Mouse (Mus musculus) forebrain, embryonic 11.5 days (tissue): ENCODE measurements around the gene AI837181. TPM values are rescaled to one million over a fixed set of nuclear protein-coding genes. Genes with fewer than 3 reads are reported as not detected.

Source experiments
- ATAC-seq: fragments of 200-750 bp; cut with Nextera tagmentation; replicated peaks from 2 replicates; pipeline ENCODE4 v1.8.0; 2017; ENCODE audit warnings: moderate TSS enrichment; ENCODE audit not compliant: low FRiP score
- DNase-seq: peaks from one replicate; pipeline ENCODE4 v3.0.0-alpha.2; 2017; ENCODE audit warnings: low spot score
- H3K27ac ChIP-seq: fragments of 300-500 bp; sonication (generic); 2 replicates; pipeline ENCODE4 v1.5.1; 2014; ENCODE audit warnings: low read depth, low read length
- H3K27me3 ChIP-seq: fragments of 300-500 bp; sonication (generic); 2 replicates; pipeline ENCODE4 v1.6.1; 2014; ENCODE audit warnings: mild to moderate bottlenecking, low read length, mixed read lengths; ENCODE audit not compliant: control insufficient read depth, insufficient read depth
- H3K36me3 ChIP-seq: fragments of 300-500 bp; sonication (generic); 2 replicates; pipeline ENCODE4 v1.6.1; 2014; ENCODE audit warnings: mild to moderate bottlenecking, low read length, moderate library complexity, mixed read lengths; ENCODE audit not compliant: control insufficient read depth, insufficient read depth
- H3K4me1 ChIP-seq: fragments of 300-500 bp; sonication (generic); replicated peaks from 2 replicates; pipeline ENCODE4 v1.6.1; 2014; ENCODE audit warnings: low read length, mixed read lengths; ENCODE audit not compliant: control insufficient read depth, insufficient read depth
- H3K4me2 ChIP-seq: fragments of 300-500 bp; sonication (generic); 2 replicates; pipeline ENCODE4 v1.6.1; 2014; ENCODE audit warnings: low read depth, mild to moderate bottlenecking, low read length, moderate library complexity, mixed read lengths; ENCODE audit not compliant: severe bottlenecking
- H3K4me3 ChIP-seq: fragments of 300-500 bp; sonication (generic); 2 replicates; pipeline ENCODE4 v1.5.1; 2014; ENCODE audit warnings: low read depth, low read length
- H3K9ac ChIP-seq: fragments of 300-500 bp; sonication (generic); 2 replicates; pipeline ENCODE4 v1.6.1; 2014; ENCODE audit warnings: low read length
- H3K9me3 ChIP-seq: fragments of 300-500 bp; sonication (generic); 2 replicates; pipeline ENCODE4 v1.6.1; 2016; ENCODE audit warnings: low read length, mixed read lengths; ENCODE audit not compliant: control insufficient read depth
- WGBS: fragments of 180-500 bp; shearing (Covaris S2); extraction: QIAGEN DNeasy Blood & Tissue Kit; methylation state at CpG from one replicate; pipeline ENCODE4 v1.1.7; 2014; 5-methylcytosine and 5-hydroxymethylcytosine counted together
- polyA plus RNA-seq: library from polyadenylated mRNA; unstranded; fragments of >200 nt; fragmentation: Nextera tagmentation; extraction: Ambion mirVana; gene quantifications from 2 replicates; pipeline ENCODE4 v1.2.1, GENCODE M21; 2014

Gene AI837181
- polyA plus RNA-seq, 1 experiment from 2014 or later = 34.6 TPM

DNA sequence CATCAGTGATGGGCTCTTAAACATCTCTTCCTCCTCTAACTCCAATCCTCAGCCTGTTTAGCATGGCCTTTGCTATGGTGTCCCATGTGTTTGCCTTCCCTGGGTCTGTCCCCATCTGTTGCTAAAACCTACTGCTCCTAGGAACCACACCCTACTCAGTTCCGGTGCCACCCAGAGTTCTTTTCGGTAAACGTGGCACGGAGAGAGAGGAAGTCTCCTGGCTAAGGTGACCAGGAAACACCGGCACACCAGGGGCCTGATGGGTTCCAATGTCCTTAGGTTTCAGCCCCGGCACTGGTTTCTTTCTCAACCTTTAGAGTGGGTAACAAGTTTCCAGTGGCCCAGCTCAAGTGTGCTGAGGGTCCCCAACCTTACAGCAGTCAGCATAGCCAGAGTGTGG lies 4.4 kb upstream of the AI837181 start:
- Histone ChIP-seq H3K36me3 (peaks cover 2% of the 10 kb centered on the region; the same call in 1 of the 2 replicates), H3K27ac (no peak overlapping the region), H3K9me3 (no peaks in the 10 kb centered on the region), H3K4me3 (no peak overlapping the region), H3K4me2 (no peak overlapping the region), H3K27me3 (no peaks in the 10 kb centered on the region), H3K9ac (no peak overlapping the region), H3K4me1 (peaks cover 9% of the 10 kb centered on the region; the same call in 1 of the 2 replicates)
- no peak for ATAC-seq
- DNase-seq = no peak
- WGBS = 90% methylated on average over 6 of the region's 6 CpGs

GRCm38 (mm10) chr19:5421784-5422183 lies 3.2 kb upstream of the AI837181 start:
- Histone ChIP-seq H3K9me3 (no peaks in the 10 kb centered on the region), H3K4me1 (peaks cover 17% of the 10 kb centered on the region; the same call in 1 of the 2 replicates), H3K4me2 (no peak overlapping the region), H3K36me3 (peaks cover 7% of the 10 kb centered on the region; the same call in 1 of the 2 replicates), H3K27me3 (no peaks in the 10 kb centered on the region), H3K27ac (no peak overlapping the region), H3K9ac (no peak overlapping the region), H3K4me3 (no peak overlapping the region)
- no peak for DNase-seq
- ATAC-seq = no peak
- 88% methylated on average over 5 of the region's 5 CpGs for WGBS

GRCm38 (mm10) chr19:5422267-5422666 lies 2.7 kb upstream of the AI837181 start:
- Histone ChIP-seq H3K9ac (no peak overlapping the region), H3K9me3 (no peaks in the 10 kb centered on the region), H3K27me3 (no peaks in the 10 kb centered on the region), H3K27ac (no peak overlapping the region), H3K4me1 (peaks cover 17% of the 10 kb centered on the region; the same call in 1 of the 2 replicates), H3K4me2 (no peak overlapping the region), H3K36me3 (peaks cover 7% of the 10 kb centered on the region; the same call in 1 of the 2 replicates), H3K4me3 (no peak overlapping the region)
- ATAC-seq (no peak), DNase-seq (no peak)
- WGBS = 89% methylated on average over 10 of the region's 10 CpGs

GRCm38 (mm10) chr19:5422895-5423443 lies 2.0 kb upstream of the AI837181 start:
- no peaks in the 10 kb centered on the region for H3K27me3 ChIP-seq
- DNase-seq (no peak), ATAC-seq (no peak)
- H3K9me3 ChIP-seq = no peaks in the 10 kb centered on the region
- H3K4me1 ChIP-seq = peaks cover 17% of the 10 kb centered on the region; the same call in 1 of the 2 replicates
- H3K36me3 ChIP-seq = peaks cover 7% of the 10 kb centered on the region; the same call in 1 of the 2 replicates
- peak overlapping the region; percentile 7; the same call in 1 of the 2 replicates for H3K9ac ChIP-seq
- H3K27ac ChIP-seq = no peak overlapping the region
- no peak overlapping the region for H3K4me3 ChIP-seq
- peak overlapping the region; percentile 91 for H3K4me2 ChIP-seq
- WGBS = 78% methylated on average over 9 of the region's 9 CpGs

GRCm38 (mm10) chr19:5423561-5423960 lies 1.4 kb upstream of the AI837181 start:
- 66% methylated on average over 12 of the region's 12 CpGs for WGBS

DNA sequence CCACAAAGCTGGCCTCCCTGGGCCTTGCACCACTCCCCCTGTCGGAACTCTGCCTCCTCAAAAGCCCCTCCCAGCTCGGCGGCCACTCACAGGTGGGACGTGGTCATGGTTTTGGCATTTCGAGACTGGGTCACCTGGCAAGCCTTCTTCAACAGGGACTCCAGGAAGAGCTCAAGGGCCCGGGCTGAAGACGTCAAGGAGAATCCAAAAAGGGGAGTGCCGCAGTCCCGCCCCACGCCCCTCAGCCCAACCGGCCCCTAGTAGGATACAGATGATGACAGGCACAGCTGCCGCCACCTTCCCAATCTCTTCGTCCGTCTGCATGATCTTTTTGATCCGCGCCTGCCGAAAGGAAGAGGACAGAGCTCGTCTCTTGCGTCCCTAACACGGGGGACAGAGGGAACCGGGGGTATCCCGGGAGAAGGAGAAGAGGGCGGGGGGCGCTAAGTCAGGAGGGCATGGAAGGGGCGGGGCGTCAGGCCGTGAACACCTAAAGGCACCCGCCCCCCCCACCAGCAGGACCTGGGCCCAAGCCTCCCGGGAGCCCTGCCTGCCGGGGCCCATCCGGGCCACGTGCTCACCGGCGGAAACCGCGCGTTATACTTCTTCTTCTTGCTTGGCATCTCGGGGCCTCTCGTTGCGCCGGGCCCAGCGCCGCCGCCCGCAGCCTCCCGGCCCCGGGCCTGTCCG lies 707 bp upstream of the AI837181 start:
- Histone ChIP-seq H3K9me3 (no peaks in the 10 kb centered on the region), H3K9ac (peak overlapping the region; percentile 94), H3K27me3 (no peaks in the 10 kb centered on the region), H3K4me3 (peak overlapping the region; percentile 83), H3K27ac (peak overlapping the region; percentile 82), H3K4me2 (peak overlapping the region; percentile 91), H3K4me1 (peaks cover 17% of the 10 kb centered on the region; the same call in 1 of the 2 replicates), H3K36me3 (peaks cover 7% of the 10 kb centered on the region; the same call in 1 of the 2 replicates)
- ATAC-seq (peak; percentile 70), DNase-seq (no peak)
- WGBS = under 1% methylated on average over 33 of the region's 48 CpGs

More at GRCm38 (mm10) chr19:5423561-5423960, 1.4 kb upstream of the AI837181 start:
- Histone ChIP-seq H3K27me3 (no peaks in the 10 kb centered on the region), H3K9me3 (no peaks in the 10 kb centered on the region), H3K4me3 (peak overlapping the region; percentile 83), H3K36me3 (peaks cover 7% of the 10 kb centered on the region; the same call in 1 of the 2 replicates), H3K9ac (peak overlapping the region; percentile 94), H3K4me1 (peaks cover 17% of the 10 kb centered on the region; the same call in 1 of the 2 replicates), H3K27ac (no peak overlapping the region), H3K4me2 (peak overlapping the region; percentile 91)
- no peak for DNase-seq
- ATAC-seq = no peak

DNA sequence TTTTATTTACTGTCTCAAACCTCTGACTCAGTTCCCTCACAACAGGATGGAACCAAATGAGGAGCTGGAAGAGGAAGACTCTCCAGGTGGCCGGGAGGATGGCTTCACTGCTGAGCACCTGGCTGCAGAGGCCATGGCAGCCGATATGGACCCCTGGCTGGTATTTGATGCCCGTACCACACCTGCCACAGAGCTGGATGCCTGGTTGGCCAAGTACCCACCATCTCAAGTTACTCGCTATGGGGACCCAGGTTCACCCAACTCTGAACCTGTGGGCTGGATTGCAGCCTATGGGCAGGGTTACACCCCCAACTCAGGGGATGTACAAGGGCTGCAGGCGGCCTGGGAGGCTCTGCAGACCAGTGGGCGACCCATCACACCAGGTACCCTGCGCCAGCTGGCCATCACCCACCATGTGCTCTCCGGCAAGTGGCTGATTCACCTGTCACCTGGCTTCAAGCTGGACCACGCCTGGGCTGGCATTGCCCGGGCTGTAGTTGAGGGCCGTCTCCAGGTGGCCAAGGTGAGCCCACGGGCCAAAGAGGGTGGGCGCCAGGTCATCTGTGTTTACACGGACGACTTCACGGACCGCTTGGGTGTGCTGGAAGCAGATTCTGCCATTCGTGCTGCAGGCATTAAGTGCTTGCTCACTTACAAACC lies 1.1 kb downstream of the AI837181 start:
- DNase-seq (no peak), ATAC-seq (no peak)
- H3K27ac ChIP-seq = peak overlapping the region; percentile 66; the same call in 1 of the 2 replicates
- H3K4me2 ChIP-seq = peak overlapping the region; percentile 85
- H3K9ac ChIP-seq = peak overlapping the region; percentile 94
- peak overlapping the region; percentile 83 for H3K4me3 ChIP-seq
- H3K4me1 ChIP-seq = peaks cover 17% of the 10 kb centered on the region; the same call in 1 of the 2 replicates
- peaks cover 7% of the 10 kb centered on the region; the same call in 1 of the 2 replicates for H3K36me3 ChIP-seq
- WGBS = 88% methylated on average over 18 of the region's 18 CpGs
- H3K9me3 ChIP-seq = no peaks in the 10 kb centered on the region
- no peaks in the 10 kb centered on the region for H3K27me3 ChIP-seq

DNA sequence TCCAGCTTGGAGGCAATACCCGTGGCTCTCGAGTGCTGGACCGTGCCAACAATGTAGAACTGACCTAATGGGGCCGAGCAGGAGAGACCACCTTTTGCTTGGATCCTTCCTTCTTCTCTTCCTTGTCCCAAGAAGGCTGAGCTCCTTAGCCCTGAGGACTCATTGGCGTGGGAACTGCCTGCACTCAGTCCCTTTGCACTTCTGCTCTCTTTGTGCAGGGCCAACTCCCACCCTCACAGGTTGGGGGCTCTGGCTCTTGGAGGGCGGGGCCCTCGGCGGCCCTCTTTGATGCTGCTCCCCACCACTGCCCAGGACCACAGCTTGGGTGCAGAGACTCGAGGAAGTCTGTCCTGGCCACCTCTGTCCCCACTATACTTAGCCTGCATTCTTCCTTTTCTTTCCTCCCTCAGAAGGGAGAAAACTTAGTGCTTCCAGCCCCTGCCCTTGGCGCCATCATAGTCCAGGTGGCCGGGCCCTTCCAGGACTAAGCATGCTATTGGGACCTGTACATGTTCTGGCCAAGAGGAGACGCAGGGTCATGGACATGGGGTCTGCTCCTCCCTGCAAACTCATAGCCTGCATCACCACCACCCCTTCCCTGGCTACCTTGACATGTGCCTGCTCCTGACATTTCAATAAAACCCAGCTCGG lies 1.8 kb downstream of the AI837181 start:
- H3K4me1 ChIP-seq = peaks cover 17% of the 10 kb centered on the region; the same call in 1 of the 2 replicates
- peak overlapping the region; percentile 83; the same call in 1 of the 2 replicates for H3K4me3 ChIP-seq
- H3K27ac ChIP-seq = no peak overlapping the region
- no peaks in the 10 kb centered on the region for H3K9me3 ChIP-seq
- no peak overlapping the region for H3K9ac ChIP-seq
- WGBS = 92% methylated on average over 13 of the region's 13 CpGs
- H3K27me3 ChIP-seq = no peaks in the 10 kb centered on the region
- DNase-seq (no peak), ATAC-seq (no peak)
- H3K36me3 ChIP-seq = peaks cover 5% of the 10 kb centered on the region; the same call in 1 of the 2 replicates
- peak overlapping the region; percentile 85; the same call in 1 of the 2 replicates for H3K4me2 ChIP-seq
